Mouse (Mus musculus): ENCODE data around the gene Irgm2. TPM values are rescaled to one million over a fixed set of nuclear protein-coding genes. Genes with fewer than 3 reads are reported as not detected.
"Not testable (repeated sequence)": the region's sequence is repeated elsewhere in the genome, so short reads cannot be mapped to it uniquely, and the experiment has no call there.

Irgm2 gene
- 1.2 and 1.8 TPM in 2 replicates for total RNA-seq (2014; rRNA removed)
- 0.80 and 1.6 TPM in 2 replicates for polyA plus RNA-seq (2015; fragmentation: Nextera tagmentation; extraction: Ambion mirVana)

DNA sequence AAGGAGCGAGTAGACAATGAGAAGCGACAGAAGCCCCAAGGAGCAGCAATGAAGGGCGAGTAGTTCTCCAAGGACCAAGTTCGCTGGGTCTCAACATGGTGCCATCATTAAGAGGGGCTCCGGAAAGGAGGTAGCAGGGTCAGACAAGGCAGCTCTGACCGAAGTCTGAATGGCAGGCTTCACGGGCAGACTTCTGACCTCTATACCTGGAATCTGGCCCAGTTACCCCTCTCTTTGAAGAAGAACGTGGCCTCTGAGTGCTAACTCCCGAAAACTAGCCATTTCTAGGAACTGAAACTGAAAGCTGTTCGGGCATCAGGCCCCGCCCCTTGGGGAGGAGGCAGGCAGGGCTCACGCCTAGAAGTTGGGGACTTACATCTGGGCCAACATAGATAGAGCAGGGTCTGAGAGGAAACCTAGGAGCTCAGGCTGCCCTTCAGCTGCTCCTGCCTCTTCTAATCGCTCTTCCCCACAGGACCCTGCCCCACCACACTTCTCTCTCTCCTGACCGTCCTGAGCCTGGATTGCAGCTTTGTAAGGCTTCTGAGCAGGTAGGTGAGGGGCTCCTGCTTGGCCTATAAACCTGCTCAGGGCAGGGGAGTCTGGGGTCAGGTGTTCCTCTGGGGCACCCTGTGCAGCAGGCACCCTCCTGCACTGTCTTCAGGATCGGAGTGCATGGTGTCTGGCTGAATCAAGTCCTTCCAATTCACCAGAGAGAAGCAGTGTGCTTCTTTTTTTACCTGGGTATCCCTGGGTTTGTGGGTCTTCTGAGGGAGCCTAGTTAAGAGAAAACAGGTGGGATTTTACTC is at the start of gene Irgm2, which contains the start of gene Igtp:
Gene Irgm2 (plus strand): TSS at position 390 of the 809 bp plus-strand sequence.
Gene Igtp (plus strand): TSS at position 328 of the 809 bp plus-strand sequence.
- H3K4me3 ChIP-seq (ENCODE audit: low read length) = peak within 1 kb of the TSS; percentile 45
- not testable (repeated sequence) for H3K36me3 ChIP-seq (ENCODE audit: insufficient read depth, low read length); H3K9me3 ChIP-seq (ENCODE audit: low read length); H3K4me1 ChIP-seq (ENCODE audit: insufficient read depth, low read length); H3K27me3 ChIP-seq (ENCODE audit: insufficient read depth, low read length)
- H3K4me2 ChIP-seq (ENCODE audit: low read depth, low read length) = peak within 1 kb of the TSS; percentile 70
- DNase-seq (ENCODE audit: low spot score) = peak; percentile 43
- peak within 1 kb of the TSS; percentile 43 for H3K9ac ChIP-seq (replicated peaks; ENCODE audit: low read length)
- peak within 1 kb of the TSS; percentile 61; the same call in 1 of the 2 replicates for H3K27ac ChIP-seq
- WGBS = 5% methylated on average over 13 of the region's 15 CpGs
- 0 out of 2 replicates have a peak, but pooled peaks have one; percentile 47 for ATAC-seq

DNA sequence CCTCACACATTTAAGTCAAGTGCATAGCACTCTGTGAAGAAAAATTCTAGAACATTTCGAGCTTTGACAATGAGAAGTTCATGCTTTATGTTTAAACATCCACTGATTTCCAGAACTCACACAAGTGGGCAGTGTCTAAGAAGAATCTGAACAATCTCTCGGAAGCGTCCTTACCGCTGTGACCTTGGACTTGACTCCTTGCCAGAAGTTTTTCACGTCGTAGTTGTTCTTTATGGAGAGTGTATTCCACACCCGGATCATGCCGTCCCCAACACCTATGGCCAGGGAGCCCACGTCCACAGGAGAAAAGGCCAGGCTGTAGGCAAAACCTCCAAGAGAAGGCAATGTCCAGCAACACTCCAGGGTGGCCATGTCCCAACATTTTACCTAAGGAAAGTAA is 44.0 kb upstream of the Irgm2 start:
- no peak overlapping the region for H3K4me3 ChIP-seq (ENCODE audit: low read length)
- no peak overlapping the region for H3K4me2 ChIP-seq (ENCODE audit: low read depth, low read length)
- no peaks in the 10 kb centered on the region for H3K9me3 ChIP-seq (ENCODE audit: low read length)
- H3K27me3 ChIP-seq (ENCODE audit: insufficient read depth, low read length) = no peaks in the 10 kb centered on the region
- H3K4me1 ChIP-seq (ENCODE audit: insufficient read depth, low read length) = no peaks in the 10 kb centered on the region
- H3K36me3 ChIP-seq (ENCODE audit: insufficient read depth, low read length) = peaks cover 70% of the 10 kb centered on the region
- DNase-seq (ENCODE audit: low spot score) = no peak
- WGBS = 95% methylated on average over 9 of the region's 9 CpGs
- ATAC-seq = no peak
- no peak overlapping the region for H3K9ac ChIP-seq (replicated peaks; ENCODE audit: low read length)
- TF ChIP-seq CTCF (IDR thresholded peaks at IDR 0.05; ENCODE audit: low read depth) = no peak
- no peak overlapping the region for H3K27ac ChIP-seq

DNA sequence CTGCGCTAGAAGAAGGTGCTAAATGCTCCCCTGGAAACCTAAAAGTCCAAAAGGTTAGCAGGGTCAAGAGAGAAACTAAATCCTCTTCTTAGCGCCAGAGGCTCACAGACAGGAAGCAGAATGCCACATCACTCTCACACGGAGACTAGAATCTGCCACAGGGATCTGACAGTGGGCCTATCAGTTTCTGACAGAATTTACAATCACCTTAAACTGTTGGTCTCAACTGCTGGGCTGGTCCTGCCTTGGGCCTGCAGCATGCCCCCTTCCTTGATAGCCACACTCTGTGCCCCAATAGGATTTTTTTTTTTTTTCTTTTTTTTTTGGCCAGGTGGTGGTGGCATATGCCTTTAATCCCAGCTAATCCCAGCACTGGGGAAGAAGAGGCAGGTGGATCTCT is 42.5 kb upstream of the Irgm2 start:
- Histone ChIP-seq H3K4me3 (ENCODE audit: low read length) (no peak overlapping the region), H3K27me3 (ENCODE audit: insufficient read depth, low read length) (no peaks in the 10 kb centered on the region), H3K4me1 (ENCODE audit: insufficient read depth, low read length) (no peaks in the 10 kb centered on the region), H3K9me3 (ENCODE audit: low read length) (no peaks in the 10 kb centered on the region), H3K36me3 (ENCODE audit: insufficient read depth, low read length) (peaks cover 60% of the 10 kb centered on the region), H3K9ac (replicated peaks; ENCODE audit: low read length) (no peak overlapping the region), H3K4me2 (ENCODE audit: low read depth, low read length) (no peak overlapping the region), H3K27ac (no peak overlapping the region)
- DNase-seq (ENCODE audit: low spot score) (no peak), ATAC-seq (no peak)
- no peak for TF ChIP-seq CTCF (IDR thresholded peaks at IDR 0.05; ENCODE audit: low read depth)
- WGBS = 88% methylated on average over 3 of the region's 3 CpGs

DNA sequence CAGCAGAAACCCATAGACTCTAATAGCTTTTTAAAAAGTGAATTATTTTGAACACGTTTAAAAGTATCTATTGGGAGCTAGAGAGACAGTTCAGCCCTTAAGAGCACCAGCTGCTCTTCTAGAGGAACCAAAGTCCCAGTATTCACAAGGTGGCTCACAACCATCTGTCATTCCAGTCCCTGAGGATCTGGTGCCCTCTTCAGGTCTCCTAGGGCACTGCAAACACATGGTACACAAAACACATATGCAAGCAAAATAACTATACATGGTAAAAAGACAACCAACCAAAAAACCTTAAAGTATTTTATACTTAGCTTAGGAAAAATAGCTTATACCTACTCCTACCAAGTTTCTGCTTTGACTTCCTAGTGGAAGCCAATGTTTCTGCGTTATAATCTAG is 34.3 kb upstream of the Irgm2 start:
- H3K36me3 ChIP-seq (ENCODE audit: insufficient read depth, low read length) = peaks cover 24% of the 10 kb centered on the region; the same call in 1 of the 2 replicates

DNA sequence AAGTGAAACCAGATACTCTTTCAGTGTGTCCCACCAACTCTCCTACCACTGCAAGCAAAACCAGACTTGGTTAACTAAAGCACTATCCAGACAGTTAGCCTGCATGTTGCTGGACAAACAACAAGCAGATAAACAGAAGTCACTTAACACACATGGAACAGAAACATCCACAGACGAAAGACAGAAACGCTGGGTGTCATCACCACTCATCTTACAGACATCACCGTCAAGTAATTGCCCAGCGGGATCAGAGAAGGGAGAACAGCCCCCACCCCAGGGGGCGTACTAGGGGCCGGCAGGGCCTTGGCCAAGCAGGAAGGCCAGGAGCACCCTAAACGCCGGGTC is 31.6 kb upstream of the Irgm2 start:
- H3K27ac ChIP-seq = peak overlapping the region; percentile 48; the same call in 1 of the 2 replicates

More for the DNA sequence above, 34.3 kb upstream of the Irgm2 start:
- Histone ChIP-seq H3K9me3 (ENCODE audit: low read length) (no peaks in the 10 kb centered on the region), H3K4me1 (ENCODE audit: insufficient read depth, low read length) (0 out of 2 replicates have a peak, but pooled peaks cover 4% of the 10 kb centered on the region), H3K4me3 (ENCODE audit: low read length) (no peak overlapping the region), H3K27ac (no peak overlapping the region), H3K27me3 (ENCODE audit: insufficient read depth, low read length) (no peaks in the 10 kb centered on the region), H3K4me2 (ENCODE audit: low read depth, low read length) (no peak overlapping the region), H3K9ac (replicated peaks; ENCODE audit: low read length) (no peak overlapping the region)
- DNase-seq (ENCODE audit: low spot score) = no peak
- WGBS = 89% methylated on average over 2 of the region's 2 CpGs
- peak; percentile 31 for TF ChIP-seq CTCF (IDR thresholded peaks at IDR 0.05; ENCODE audit: low read depth)
- ATAC-seq = no peak

DNA sequence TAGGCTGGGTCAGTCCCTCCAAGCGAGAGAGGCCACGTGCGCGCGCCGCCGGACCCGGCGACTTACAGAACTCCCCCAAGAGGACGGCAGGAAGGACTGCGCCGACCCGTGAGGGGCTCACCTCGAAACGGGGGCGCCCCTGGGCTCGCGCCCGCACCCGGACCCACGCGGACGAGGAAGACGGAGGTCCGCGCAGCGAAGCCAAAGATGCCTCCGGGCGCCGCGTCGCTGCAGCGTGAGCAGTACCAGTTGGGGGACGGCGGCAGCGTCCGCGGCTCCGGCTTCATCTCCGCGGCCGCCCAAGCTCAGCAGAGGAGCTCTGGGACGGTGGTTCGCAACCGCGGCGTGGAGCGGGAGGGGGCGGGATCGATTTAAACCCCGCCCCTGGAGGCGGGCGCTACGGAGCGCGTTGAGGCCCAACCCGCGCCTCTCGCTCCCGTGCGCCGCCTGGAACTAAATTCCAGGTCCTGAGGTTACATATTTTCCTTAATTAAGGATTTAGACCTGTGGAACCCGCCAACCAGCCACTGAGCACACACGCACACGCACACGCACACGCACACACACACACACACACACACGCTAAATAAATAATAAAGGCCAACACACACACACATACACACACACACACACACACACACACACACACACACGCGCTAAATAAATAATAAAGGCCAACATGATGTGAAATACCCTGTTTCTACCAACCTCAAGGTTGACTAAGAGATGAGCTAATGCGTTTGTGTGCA is 31.1 kb upstream of the Irgm2 start, which contains the start of gene Gemin5:
Gene Gemin5 (minus strand): TSS at position 373 of the 749 bp plus-strand sequence.
- peak within 1 kb of the TSS; percentile 88 for H3K4me3 ChIP-seq (ENCODE audit: low read length)
- peak within 1 kb of the TSS; percentile 76 for H3K4me2 ChIP-seq (ENCODE audit: low read depth, low read length)
- peak; percentile 37 for TF ChIP-seq CTCF (IDR thresholded peaks at IDR 0.05; ENCODE audit: low read depth)
- no peaks in the 10 kb centered on the region for H3K9me3 ChIP-seq (ENCODE audit: low read length)
- peaks cover 9% of the 10 kb centered on the region for H3K4me1 ChIP-seq (ENCODE audit: insufficient read depth, low read length)
- DNase-seq (ENCODE audit: low spot score) = peak; percentile 94
- peak within 1 kb of the TSS; percentile 48 for H3K27ac ChIP-seq
- peak within 1 kb of the TSS; percentile 76 for H3K9ac ChIP-seq (replicated peaks; ENCODE audit: low read length)
- H3K27me3 ChIP-seq (ENCODE audit: insufficient read depth, low read length) = no peaks in the 10 kb centered on the region
- H3K36me3 ChIP-seq (ENCODE audit: insufficient read depth, low read length) = peaks cover 9% of the 10 kb centered on the region; the same call in 1 of the 2 replicates
- ATAC-seq = peak; percentile 91
- under 1% methylated on average over 53 of the region's 71 CpGs for WGBS

More for the DNA sequence above, 31.6 kb upstream of the Irgm2 start:
- peak; percentile 34; the same call in 1 of the 2 replicates for TF ChIP-seq CTCF (IDR thresholded peaks at IDR 0.05; ENCODE audit: low read depth)
- ATAC-seq = no peak
- H3K4me3 ChIP-seq (ENCODE audit: low read length) = peak overlapping the region; percentile 88
- peak overlapping the region; percentile 76 for H3K4me2 ChIP-seq (ENCODE audit: low read depth, low read length)
- H3K9ac ChIP-seq (replicated peaks; ENCODE audit: low read length) = peak overlapping the region; percentile 76
- WGBS = 0% methylated on average over 8 of the region's 8 CpGs
- no peak for DNase-seq (ENCODE audit: low spot score)
- peaks cover 15% of the 10 kb centered on the region; the same call in 1 of the 2 replicates for H3K36me3 ChIP-seq (ENCODE audit: insufficient read depth, low read length)
- peaks cover 9% of the 10 kb centered on the region for H3K4me1 ChIP-seq (ENCODE audit: insufficient read depth, low read length)
- no peaks in the 10 kb centered on the region for H3K27me3 ChIP-seq (ENCODE audit: insufficient read depth, low read length)
- no peaks in the 10 kb centered on the region for H3K9me3 ChIP-seq (ENCODE audit: low read length)

Data from hindbrain, postnatal 0 days (tissue).